Mouse (Mus musculus): ENCODE data around the gene Slc25a34.

- no peak for TF ChIP-seq POLR2A (IDR thresholded peaks at IDR 0.05; ENCODE audit: insufficient read length, low read depth)
- TF ChIP-seq CEBPB (IDR thresholded peaks at IDR 0.05; ENCODE audit: insufficient read depth, poor library complexity, severe bottlenecking), result no peak
- TF ChIP-seq USF1 (IDR thresholded peaks at IDR 0.05; ENCODE audit: low read depth), result no peak
- TF ChIP-seq MAX (IDR thresholded peaks at IDR 0.05; ENCODE audit: low read depth), result no peak
- TF ChIP-seq MYOD1 (IDR thresholded peaks at IDR 0.05; ENCODE audit: control insufficient read depth in 1 of 3, insufficient read length in 2 of 3, low read depth in 2 of 3), result peak in 1 of 3 experiments; percentile 27
Measured at GRCm38 (mm10) chr4:141623666-141624065, at the start of gene Slc25a34.

Data from myocyte (in vitro differentiated cells).